Mouse (Mus musculus): ENCODE measurements around the gene Cxcr1. TPM values are rescaled to one million over a fixed set of nuclear protein-coding genes. Genes with fewer than 3 reads are reported as not detected.
A peak's percentile ranks its signal among the peaks of the same experiment; 100 is the strongest.

The Cxcr1 gene
- not detected for total RNA-seq (2021)
- long read RNA-seq, experiment 1, result 0 reads
- long read RNA-seq, experiment 2, result 0 reads

DNA sequence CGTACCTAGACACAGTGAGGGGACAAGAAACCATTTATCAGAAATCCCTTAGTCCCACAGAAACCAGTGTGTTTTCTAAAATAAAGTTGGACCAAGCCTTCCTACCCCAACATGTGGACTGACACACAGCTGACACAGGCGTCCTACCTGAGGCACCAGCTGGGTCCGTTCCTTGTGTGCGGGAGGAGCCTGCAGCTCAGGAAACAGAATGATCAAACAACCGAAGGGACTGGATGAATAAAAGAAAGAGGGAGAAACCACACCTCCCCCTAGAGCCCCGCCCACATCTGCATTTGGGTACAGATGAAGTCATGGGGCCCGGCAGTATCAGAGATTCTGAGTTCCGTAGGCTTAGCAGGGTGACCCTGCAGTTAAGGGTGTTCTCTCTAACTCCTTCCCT, at the start of gene Cxcr1:
TSS of gene Cxcr1 (minus strand) at position 187 of the 400 bp plus-strand sequence.
- no peak for DNase-seq (ENCODE audit: low spot score in 2 of 2)

- DNase-seq (ENCODE audit: low spot score in 2 of 2), result no peak
Measured at GRCm38 (mm10) chr1:74240832-74241231, 46.4 kb upstream of the Cxcr1 start.

GRCm38 (mm10) chr1:74240311-74240710, 45.9 kb upstream of the Cxcr1 start:
- DNase-seq (ENCODE audit: low spot score in 2 of 2), result peak; percentile 83 to 89

DNA sequence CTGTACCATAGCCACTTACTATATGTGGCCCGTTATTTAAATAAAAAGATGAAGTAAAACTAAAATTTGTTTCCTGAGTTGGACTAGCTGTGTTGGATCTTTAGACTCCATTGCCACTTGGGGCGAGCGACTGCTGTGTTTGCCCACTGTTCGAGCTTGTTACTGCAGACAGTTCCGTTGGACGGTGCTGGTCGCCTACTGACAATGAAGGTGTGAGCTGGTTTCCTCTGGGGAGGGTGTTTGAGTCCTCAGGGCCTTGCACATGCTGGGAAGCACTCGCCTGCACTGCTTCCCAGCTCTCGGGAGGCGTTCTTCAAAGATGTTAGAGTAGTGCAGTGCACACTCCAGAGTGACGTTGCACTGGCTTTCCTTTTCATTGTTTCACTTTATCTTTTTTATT, 45.2 kb upstream of the Cxcr1 start:
- peak; percentile 46 to 47 for DNase-seq (ENCODE audit: low spot score in 2 of 2)

DNA sequence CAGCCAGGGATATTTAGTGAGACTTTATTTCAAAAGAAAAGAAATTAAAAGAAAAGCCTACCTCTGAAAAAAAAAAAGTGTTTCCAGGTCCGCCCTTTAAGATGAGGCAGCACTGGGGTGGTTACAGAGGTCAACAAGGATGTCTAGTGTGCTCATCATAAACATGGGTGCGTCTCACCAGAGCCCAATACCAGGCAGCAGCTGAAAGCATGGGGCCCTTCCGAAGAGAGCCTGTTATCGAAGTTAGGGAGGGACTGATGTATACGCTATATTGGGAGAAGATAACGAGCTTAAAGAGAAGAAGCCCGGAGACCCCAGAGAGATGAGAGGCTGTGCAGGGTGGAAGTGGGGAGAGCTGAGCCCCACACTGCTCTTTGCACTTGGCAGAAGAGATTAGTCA, 44.7 kb upstream of the Cxcr1 start:
- no peak for DNase-seq (ENCODE audit: low spot score in 2 of 2)

GRCm38 (mm10) chr1:74238136-74238535, 43.7 kb upstream of the Cxcr1 start:
- no peak for DNase-seq (ENCODE audit: low spot score in 2 of 2)

DNA sequence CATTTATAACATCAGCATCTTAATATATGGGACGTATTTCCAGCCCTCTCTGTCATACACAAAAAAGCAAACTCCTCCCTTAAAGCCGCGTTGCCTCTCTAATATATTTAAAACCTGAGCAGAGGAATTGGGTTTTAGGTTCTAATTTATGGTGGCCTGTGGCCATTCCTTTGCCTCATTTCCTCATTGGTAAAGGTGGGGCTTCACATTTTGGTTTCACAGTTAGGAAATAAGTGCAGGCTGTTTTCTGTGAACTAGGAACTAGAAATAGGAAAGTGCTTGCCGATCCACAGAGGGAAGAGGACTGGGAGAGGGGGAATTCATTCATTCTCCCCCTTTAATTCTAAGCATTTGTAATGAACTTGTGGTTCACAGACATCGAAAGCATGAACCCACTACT, 43.2 kb upstream of the Cxcr1 start:
- no peak for DNase-seq (ENCODE audit: low spot score in 2 of 2)

DNA sequence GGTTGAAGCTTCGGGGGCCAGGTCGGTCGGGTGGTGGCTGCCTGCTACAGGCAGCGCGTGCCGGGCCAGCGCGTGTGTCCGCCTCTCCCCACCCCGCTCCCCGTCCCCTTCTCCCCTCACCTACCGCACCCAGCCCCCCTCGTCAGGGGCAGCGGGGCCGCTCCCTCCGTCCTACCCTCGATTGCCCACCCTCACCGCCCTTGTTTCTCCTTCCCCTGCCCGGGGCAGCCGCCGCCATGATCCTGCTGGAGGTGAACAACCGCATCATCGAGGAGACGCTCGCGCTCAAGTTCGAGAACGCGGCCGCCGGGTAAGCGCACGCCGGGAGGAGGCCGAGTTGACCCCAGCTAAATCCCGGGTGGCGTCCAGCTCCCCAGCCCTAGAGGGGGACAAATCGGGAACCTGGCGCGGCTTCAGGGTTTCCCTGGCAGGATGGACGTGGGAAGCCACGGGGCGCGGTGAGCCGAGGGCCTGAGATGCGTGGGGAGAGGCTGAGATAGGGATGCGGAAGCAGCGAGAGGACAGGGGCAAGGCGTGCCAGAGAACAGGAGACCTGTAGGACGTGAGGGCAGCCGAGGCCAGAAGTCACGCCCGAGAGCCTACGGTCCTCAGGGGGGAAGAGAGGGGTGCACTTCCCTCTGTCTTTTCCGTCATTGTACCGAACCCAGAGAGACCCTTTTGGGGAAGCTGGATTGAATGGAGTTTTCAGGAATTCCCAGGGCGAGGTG, 42.3 kb upstream of the Cxcr1 start:
- DNase-seq (ENCODE audit: low spot score in 2 of 2), result peak; percentile 36 to 38

DNA sequence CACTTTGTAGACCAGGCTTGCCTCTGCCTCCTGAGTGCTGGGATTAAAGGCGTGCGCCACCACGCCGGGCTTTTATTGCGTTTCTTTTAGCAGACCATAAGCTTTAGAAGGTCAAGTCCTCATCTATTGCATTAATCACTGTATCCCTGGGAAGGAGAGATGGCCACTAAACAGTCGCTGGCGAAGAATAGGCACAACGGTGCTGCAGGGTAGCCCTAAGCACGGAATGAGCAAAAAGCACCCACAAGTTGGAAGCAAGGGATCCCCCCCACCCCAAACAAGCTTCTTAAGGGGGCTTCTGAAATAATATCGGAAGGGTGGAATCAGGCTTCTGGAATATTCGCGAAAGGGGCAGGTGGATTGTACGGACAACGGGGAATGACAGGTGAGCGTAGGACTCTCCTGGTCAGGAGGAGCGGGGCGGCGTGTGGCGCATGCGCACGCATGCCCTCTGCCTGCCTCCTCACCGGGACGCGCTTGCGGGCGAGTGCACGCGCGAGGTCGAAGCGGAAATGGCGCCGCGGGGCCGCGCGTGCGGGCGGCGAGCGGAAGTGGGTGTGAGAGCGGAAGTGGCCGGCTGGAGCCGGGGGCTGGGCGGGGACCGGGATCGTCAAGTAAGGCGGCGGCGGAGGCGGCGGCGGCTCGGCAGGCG, 41.6 kb upstream of the Cxcr1 start, which contains the start of gene Arpc2:
TSS of gene Arpc2 (plus strand) at position 147 of the 652 bp plus-strand sequence.
- peak; percentile 96 to 98 for DNase-seq (ENCODE audit: low spot score in 2 of 2)

GRCm38 (mm10) chr1:74230992-74231391, 36.6 kb upstream of the Cxcr1 start:
- no peak for DNase-seq (ENCODE audit: low spot score in 2 of 2)

DNA sequence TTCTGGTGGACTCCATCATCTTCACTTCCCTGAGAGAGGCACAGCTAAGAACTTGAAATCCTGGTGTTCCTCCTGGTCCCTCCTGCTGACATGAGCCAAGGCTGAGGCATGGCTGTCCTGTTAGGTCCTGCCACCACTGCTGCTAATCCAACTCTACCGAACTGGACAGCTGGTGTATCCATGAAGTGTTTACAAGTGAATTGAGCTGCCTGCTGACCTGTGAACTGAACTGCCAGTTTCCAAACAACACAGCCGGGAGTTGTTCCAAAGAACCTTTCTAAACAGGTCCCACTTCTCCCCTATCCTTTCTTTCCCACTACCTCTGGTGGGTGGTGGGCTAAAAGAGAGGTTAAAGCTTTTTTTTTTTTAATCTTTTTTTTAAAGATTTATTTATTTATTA, 35.5 kb upstream of the Cxcr1 start:
- no peak for DNase-seq (ENCODE audit: low spot score in 2 of 2)

DNA sequence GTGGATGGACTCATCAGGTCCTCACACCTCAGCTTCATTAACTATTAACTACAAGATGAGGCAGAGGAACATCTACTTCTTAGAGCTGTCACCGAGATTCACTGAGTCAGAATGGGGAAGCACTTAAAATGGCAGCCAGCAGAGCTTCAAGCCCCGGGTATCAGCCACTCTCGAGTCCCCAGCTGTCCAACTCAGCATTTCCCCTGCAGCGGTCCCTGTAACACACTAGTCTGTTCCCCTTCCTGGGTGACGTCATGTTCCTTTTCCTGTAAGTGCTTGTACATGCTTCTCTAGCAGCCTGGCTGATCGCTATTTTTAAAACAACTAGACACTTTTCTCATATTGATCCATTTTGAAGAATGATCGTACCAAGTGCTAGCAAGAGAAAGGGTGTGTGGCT, 32.9 kb upstream of the Cxcr1 start:
- DNase-seq (ENCODE audit: low spot score in 2 of 2), result no peak

- DNase-seq (ENCODE audit: low spot score in 2 of 2), result no peak
Measured at GRCm38 (mm10) chr1:74219922-74220321, 25.5 kb upstream of the Cxcr1 start.

- no peak for DNase-seq (ENCODE audit: low spot score in 2 of 2)
Measured at GRCm38 (mm10) chr1:74208941-74209340, 14.5 kb upstream of the Cxcr1 start.

GRCm38 (mm10) chr1:74207906-74208305, 13.5 kb upstream of the Cxcr1 start:
- DNase-seq (ENCODE audit: low spot score in 2 of 2), result peak; percentile 15 to 22

DNA sequence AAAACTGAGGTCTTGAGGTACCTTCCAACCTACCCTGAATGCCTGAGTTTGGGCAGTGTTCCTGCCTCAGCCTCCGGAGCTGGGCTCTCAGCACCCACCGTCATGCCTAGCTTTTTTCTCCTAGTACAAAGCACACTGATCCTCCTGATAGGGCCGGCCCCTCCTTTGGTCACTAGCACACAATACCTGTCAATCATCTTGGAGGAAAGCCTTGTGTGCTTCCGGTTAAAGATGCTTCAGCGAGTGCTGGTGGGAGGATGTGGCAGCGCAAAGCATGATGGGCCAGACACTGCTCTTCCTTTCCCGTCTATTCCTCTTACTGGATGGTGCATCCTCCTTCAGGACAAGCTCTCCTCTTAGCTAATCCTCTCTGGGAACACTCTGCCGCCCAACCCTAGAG, 12.2 kb upstream of the Cxcr1 start:
- no peak for DNase-seq (ENCODE audit: low spot score in 2 of 2)

DNA sequence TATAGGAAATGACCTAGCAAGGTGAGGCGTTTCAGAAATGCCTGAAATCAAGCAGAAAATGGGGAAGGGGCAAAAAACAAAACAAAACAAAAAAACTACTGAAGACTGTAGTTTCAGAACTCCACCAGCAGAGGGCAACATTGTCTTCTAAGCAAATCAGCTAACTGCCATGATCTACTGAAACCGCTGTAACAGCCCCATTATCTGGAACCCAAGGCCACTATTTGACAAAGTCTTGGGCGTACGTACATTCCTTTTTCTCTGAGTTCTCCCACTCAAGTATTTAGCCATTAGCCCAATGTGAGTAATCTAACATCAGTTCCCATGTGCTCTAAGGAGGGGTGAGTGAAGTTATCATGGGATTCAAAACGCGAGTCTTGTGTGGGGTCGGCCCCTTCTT, 11.4 kb upstream of the Cxcr1 start:
- DNase-seq (ENCODE audit: low spot score in 2 of 2), result peak in 1 of 2 experiments; percentile 20

DNA sequence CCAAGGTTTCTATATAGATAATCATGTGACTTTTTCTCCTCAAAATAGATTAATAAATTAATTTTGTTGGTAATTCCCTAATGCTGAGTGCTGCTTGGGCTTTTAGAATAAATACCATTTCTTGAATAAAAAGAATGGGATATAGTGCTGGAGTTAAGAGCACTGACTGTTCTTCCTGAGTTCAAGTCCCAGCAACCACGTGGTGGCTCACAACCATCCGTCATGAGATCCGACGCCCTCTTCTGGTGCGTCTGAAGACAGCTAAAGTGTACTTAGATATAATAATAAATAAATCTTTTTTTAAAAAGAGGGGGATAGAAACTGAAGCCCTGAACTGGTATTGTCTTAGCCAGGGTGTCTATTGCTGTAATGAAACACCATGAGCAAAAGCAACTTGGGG, 9.0 kb upstream of the Cxcr1 start:
- no peak for DNase-seq (ENCODE audit: low spot score in 2 of 2)

- DNase-seq (ENCODE audit: low spot score in 2 of 2), result no peak
Measured at GRCm38 (mm10) chr1:74201048-74201844, 6.8 kb upstream of the Cxcr1 start.

DNA sequence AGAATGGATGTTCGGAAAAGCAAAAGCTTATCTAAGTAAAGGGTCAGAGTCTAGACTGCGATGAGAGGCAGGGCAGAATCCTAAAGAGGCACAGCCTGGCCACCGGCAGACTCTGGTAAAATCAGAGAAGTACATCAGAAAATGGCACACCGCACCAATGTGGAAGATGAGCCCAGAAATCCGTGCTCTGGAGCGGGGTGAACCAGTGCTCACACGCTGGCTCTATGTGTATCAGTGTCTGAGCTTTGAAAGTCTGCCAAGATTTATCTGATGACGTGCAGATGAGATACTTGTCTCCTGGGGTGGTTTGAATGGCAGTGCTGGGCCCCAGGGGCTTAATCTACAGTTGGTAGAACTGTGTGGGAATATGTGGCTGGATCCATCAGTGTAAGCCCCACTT, 4.6 kb upstream of the Cxcr1 start:
- no peak for DNase-seq (ENCODE audit: low spot score in 2 of 2)

DNA sequence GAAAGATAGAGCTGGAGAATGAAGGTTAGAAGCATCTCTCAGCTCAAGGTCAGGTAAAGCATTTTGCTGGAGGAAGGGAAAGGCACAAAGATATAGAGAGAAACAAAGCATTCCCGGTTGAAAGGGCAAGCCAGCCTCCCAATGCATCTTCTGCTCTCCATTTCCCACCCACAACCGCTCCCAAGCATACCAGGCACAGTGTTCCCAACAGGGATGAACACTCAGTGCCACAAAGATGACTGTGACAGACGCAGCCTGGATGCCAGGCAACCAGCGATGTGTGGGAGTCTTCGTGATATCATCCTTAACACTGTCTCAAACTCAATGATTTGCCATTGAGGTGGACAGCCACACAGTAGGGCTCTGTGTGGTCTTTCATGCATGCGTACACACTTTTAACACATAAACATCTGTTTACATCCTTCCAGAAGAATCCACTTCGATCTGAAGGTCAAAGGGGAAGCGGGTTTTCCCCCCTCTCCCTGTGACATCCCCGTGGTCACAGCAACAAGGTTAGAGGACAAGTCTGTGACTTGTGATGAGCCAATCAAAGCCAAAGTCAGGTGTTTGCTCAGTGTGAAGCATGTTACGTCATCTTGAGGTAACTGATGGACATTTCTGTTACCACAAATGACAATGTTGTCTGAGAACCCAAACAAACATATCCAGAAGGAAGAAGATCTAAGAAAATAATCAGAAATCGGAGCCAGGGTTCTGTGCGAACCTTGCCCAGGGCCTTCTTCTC, 3.5 kb upstream of the Cxcr1 start:
- DNase-seq (ENCODE audit: low spot score in 2 of 2), result peak; percentile 46 to 72

All from left cerebral cortex, adult 18-20 months (tissue).